10 mouse cellular contexts compared by ENCODE assay signal in the genomic region with DNA sequence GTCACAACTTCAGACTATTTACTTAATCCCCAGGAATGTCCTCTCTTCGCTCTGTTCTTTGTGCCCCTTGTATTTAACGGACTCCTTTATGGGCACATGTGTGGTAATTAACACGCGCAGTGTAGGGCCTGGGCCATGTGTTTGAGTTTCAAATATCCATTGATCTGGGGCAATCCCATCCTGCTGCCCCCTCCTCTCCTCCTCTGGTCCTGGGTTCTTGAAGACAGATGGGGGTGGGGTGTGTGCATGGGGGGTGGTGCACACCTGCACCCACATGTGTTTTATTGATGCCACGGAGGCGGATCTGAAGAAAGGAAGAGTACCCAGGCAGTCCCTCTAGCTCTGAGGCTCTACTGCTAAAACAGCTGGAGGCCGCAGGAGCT.
DNase-seq lines count a peak whose midpoint lies in the region; ATAC-seq lines count a peak whose summit lies in the region.
"Had no signal": no experiment of that assay in that cellular context is flagged by ENCODE, and none has a peak within 500 bp of the region (broad histone marks: within the 10 kb centered on the region; RNA-seq: fewer than 3 reads in every experiment).

No protein-coding gene starts in this region.

- no peaks in the 10 kb centered on the region for H3K9me3 ChIP-seq in heart, embryonic 15.5 days (replicated peaks)
- H3K9me3 ChIP-seq in embryonic facial prominence, embryonic 10.5 days: no peaks in the 10 kb centered on the region
- H3K9me3 ChIP-seq in hindbrain, embryonic 12.5 days (replicated peaks): no peaks in the 10 kb centered on the region
- H3K9me3 ChIP-seq in midbrain, embryonic 12.5 days: no peaks in the 10 kb centered on the region
- H3K9me3 ChIP-seq: heart, embryonic 13.5 days had no signal

- 55% methylated on average over 7 of the region's 7 CpGs for WGBS in heart, embryonic 15.5 days
- 17% methylated on average over 7 of the region's 7 CpGs for WGBS in embryonic facial prominence, embryonic 10.5 days
- WGBS in hindbrain, embryonic 12.5 days: 34% methylated on average over 7 of the region's 7 CpGs
- 31% methylated on average over 7 of the region's 7 CpGs for WGBS in midbrain, embryonic 12.5 days

- no peak overlapping the region for H3K4me2 ChIP-seq in heart, embryonic 15.5 days
- no peak overlapping the region for H3K4me2 ChIP-seq in hindbrain, embryonic 12.5 days (replicated peaks)
- H3K4me2 ChIP-seq in midbrain, embryonic 12.5 days (replicated peaks): no peak overlapping the region
- H3K4me2 ChIP-seq: heart, embryonic 13.5 days; liver, embryonic 11.5 days had no signal

- H3K9ac ChIP-seq in heart, embryonic 15.5 days: no peak overlapping the region
- no peak overlapping the region for H3K9ac ChIP-seq in hindbrain, embryonic 12.5 days
- no peak overlapping the region for H3K9ac ChIP-seq in midbrain, embryonic 12.5 days (replicated peaks)
- H3K9ac ChIP-seq: heart, embryonic 13.5 days had no signal

- H3K4me3 ChIP-seq in heart, embryonic 15.5 days: no peak overlapping the region
- peak overlapping the region; percentile 6; the same call in 1 of the 2 replicates for H3K4me3 ChIP-seq in embryonic facial prominence, embryonic 10.5 days
- no peak overlapping the region for H3K4me3 ChIP-seq in hindbrain, embryonic 12.5 days
- H3K4me3 ChIP-seq in midbrain, embryonic 12.5 days: no peak overlapping the region
- H3K4me3 ChIP-seq: heart, embryonic 13.5 days had no signal

- H3K4me1 ChIP-seq in heart, embryonic 15.5 days (replicated peaks): peaks cover 13% of the 10 kb centered on the region
- H3K4me1 ChIP-seq in embryonic facial prominence, embryonic 10.5 days: peaks cover 59% of the 10 kb centered on the region
- H3K4me1 ChIP-seq in hindbrain, embryonic 12.5 days: peaks cover 23% of the 10 kb centered on the region
- H3K4me1 ChIP-seq in midbrain, embryonic 12.5 days: peaks cover 28% of the 10 kb centered on the region

- no peaks in the 10 kb centered on the region for H3K27me3 ChIP-seq in heart, embryonic 15.5 days
- peaks cover 32% of the 10 kb centered on the region for H3K27me3 ChIP-seq in embryonic facial prominence, embryonic 10.5 days (replicated peaks; ENCODE audit: low read depth, poor library complexity, severe bottlenecking)
- H3K27me3 ChIP-seq in hindbrain, embryonic 12.5 days: peaks cover 23% of the 10 kb centered on the region
- H3K27me3 ChIP-seq in midbrain, embryonic 12.5 days: peaks cover 27% of the 10 kb centered on the region
- H3K27me3 ChIP-seq: heart, embryonic 13.5 days had no signal

- peak; percentile 16; the same call in 1 of the 2 replicates for ATAC-seq in heart, embryonic 15.5 days (replicated peaks; ENCODE audit: insufficient number of reproducible peaks, insufficient read depth, low FRiP score, low read depth)
- peak; percentile 43; the same call in 1 of the 2 replicates for ATAC-seq in hindbrain, embryonic 12.5 days (ENCODE audit: low FRiP score)
- peak; percentile 47; the same call in 1 of the 2 replicates for ATAC-seq in midbrain, embryonic 12.5 days (ENCODE audit: low FRiP score, low read depth)

- no peak overlapping the region for H3K27ac ChIP-seq in heart, embryonic 15.5 days
- H3K27ac ChIP-seq in embryonic facial prominence, embryonic 10.5 days (replicated peaks): peak overlapping the region; percentile 77
- peak overlapping the region; percentile 41; the same call in 1 of the 2 replicates for H3K27ac ChIP-seq in hindbrain, embryonic 12.5 days
- no peak overlapping the region for H3K27ac ChIP-seq in midbrain, embryonic 12.5 days (replicated peaks)
- H3K27ac ChIP-seq: heart, embryonic 13.5 days had no signal

- H3K36me3 ChIP-seq in heart, embryonic 15.5 days: no peaks in the 10 kb centered on the region
- H3K36me3 ChIP-seq in embryonic facial prominence, embryonic 10.5 days (replicated peaks): peaks cover 18% of the 10 kb centered on the region; the same call in 1 of the 2 replicates
- no peaks in the 10 kb centered on the region for H3K36me3 ChIP-seq in hindbrain, embryonic 12.5 days
- H3K36me3 ChIP-seq in midbrain, embryonic 12.5 days: peaks cover 5% of the 10 kb centered on the region; the same call in 1 of the 2 replicates
- H3K36me3 ChIP-seq: heart, embryonic 13.5 days had no signal

- no peak for DNase-seq in heart, postnatal 36 days
- DNase-seq in embryonic facial prominence, embryonic 10.5 days (ENCODE audit: low spot score): peak; percentile 63
- no peak for DNase-seq in cerebellum, adult 8-10 months
- DNase-seq in testis, postnatal 10 days (ENCODE audit: low spot score): no peak
- DNase-seq in retina, postnatal 1 day: no peak

- intact Hi-C loops in heart, postnatal 36 days (cut with DNase I): no loop called here

Comparison
In these comparisons a context has a peak if more than half of its experiments do, and no peak if none do; other contexts are left out.
1. H3K27ac ChIP-seq: peak in embryonic facial prominence, embryonic 10.5 days (single experiment) and hindbrain, embryonic 12.5 days (single experiment); none in heart, embryonic 15.5 days (single experiment) and midbrain, embryonic 12.5 days (single experiment).
2. Peak in every context shown above with its lines, with median percentiles within 50 percentile points of each other: ATAC-seq.